Mouse (Mus musculus) neutrophil, adult 83 days (primary cell): ENCODE measurements around the gene Hacd1. TPM values are rescaled to one million over a fixed set of nuclear protein-coding genes. Genes with fewer than 3 reads are reported as not detected.

Experiments
- total RNA-seq, 2 experiments: library from RNA; stranded (reverse); gene quantifications; one replicate each; pipeline ENCODE4 v1.2.4; 2023

Gene Hacd1
- 1 to 10 TPM; 4.7 to 5.9 TPM for total RNA-seq

DNA sequence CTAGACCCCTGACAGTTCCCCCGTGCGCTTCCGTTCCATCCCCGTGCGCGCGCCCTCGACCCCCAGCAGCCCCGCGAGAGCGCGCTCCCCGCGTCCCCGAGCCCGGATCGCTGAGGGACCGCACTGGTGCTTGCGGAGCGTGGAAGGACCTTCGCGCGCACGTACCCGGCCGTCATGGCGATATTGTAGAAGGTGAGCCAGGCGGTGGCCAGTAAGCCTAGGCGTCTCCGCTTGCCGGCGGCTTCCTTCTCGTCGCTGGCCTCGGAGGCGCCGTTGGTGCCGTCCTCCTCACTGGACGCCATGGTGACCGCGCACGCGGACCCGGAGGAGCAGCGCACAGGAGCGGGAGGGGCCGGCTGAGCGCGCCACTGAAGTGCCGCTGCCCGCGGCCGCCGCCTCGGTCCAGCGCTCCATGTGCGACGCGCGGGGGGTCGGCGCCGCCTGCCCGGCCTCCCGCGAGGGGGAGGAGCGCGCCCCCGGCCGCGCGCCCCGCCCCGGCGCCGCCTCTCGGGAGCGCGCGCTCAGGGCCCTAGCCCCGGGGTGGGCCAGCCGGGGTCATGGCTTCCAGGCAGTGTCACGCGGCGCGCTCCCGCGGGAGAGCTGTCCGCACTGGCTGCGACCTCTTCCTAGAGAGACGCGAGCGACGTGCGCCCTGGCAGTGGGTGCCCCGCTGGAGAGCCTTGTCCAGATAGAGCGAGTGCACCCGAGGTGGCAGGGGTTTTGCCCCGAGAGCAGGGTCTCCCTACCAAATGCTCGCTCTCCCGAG lies at the start of gene Hacd1:
TSS of gene Hacd1 (minus strand) at position 570 of the 766 bp plus-strand sequence.

DNA sequence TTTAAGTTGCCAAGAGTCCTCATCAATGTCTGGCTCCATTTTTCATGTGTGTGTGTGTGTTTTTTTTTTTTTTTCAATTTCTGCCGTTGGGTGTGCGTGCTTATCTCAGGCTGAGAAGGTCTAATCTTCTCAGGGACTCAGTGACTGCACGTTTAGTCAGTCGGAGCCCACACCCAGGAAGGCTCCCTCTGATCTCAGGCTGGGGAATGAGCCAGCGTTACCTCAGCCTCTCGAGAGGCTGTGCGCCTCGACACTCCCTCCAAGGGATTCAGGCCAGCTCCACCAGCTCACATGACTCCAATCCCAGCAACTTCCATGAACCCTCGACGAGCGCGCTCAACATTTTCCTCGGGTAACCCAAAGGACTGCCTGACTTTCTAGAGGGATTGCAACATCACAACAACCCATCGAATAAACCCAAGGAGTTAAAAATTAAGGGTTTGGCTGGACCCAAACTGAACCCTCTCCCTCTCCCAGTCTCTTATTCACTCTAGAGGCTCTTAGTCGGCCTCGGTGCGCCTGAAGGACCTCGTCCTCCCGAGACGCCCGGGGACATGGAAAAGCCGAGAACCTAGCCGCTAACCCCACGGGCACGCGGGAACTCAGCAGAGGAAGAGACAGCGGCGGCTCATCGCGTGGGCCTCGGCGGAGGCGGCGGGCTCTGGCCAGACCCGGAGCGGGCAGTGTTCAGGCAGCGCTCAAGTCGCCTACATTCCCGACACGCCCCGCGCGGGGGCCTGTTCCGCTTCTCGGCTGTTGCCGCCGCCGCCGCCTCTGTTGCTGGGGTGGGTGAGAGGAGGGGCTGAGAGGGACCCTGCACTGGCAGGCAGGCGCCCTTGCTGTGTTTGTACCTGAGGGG lies 17.7 kb upstream of the Hacd1 start, which contains the start of gene Stam:
TSS of gene Stam (plus strand) at position 737 of the 859 bp plus-strand sequence.

Other genes starting within 250 kb of the Hacd1 start
- gene Stam, start 18.0 kb upstream of the Hacd1 start, total RNA-seq, result 10 to 100 TPM; 26.9 to 34.5 TPM
- gene Tmem236, start 118.4 kb upstream of the Hacd1 start, total RNA-seq, result not detected
- gene Mrc1, start 173.3 kb upstream of the Hacd1 start, total RNA-seq, result 1 to 10 TPM; 6.9 to 7.5 TPM